Mouse (Mus musculus) gastrocnemius, postnatal 4 days (tissue): ENCODE results near the gene Igf1r. TPM values are rescaled to one million over a fixed set of nuclear protein-coding genes. Genes with fewer than 3 reads are reported as not detected.
A peak's percentile ranks its signal among the peaks of the same experiment; 100 is the strongest.

ENCODE experiments used
- DNase-seq, 2 experiments: peaks; one replicate each; pipeline ENCODE4 v3.0.0; 2021 to 2022; ENCODE audit warnings: low spot score in 2 of 2, mixed read lengths in 2 of 2
- total RNA-seq, 2 experiments: library from RNA; stranded (reverse); gene quantifications; 2 replicates each; pipeline ENCODE4 v1.2.3; 2021

Igf1r gene
- total RNA-seq, 2 experiments from 2014 or later = 40.6 to 41.0 TPM

DNA sequence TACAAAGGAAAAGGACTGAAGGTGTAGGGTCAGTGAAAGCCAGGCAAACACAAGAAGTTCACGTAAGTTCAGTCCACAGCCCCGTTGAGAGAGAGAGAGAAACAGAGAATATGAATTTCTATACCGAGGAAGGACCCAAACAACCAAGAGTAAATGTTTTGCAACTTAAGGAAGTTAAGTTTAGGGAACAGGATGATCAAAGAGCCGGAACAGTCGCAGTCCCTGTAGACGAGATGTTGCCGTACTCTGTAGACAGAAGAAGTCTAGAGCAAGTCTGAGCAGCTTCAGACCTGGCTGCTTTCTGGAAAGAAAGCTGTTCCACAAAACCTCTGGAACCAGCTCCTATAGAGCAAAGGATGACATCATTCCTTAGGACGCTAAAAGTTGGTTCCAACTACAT, 160.0 kb downstream of the Igf1r start:
- DNase-seq = no peak

DNA sequence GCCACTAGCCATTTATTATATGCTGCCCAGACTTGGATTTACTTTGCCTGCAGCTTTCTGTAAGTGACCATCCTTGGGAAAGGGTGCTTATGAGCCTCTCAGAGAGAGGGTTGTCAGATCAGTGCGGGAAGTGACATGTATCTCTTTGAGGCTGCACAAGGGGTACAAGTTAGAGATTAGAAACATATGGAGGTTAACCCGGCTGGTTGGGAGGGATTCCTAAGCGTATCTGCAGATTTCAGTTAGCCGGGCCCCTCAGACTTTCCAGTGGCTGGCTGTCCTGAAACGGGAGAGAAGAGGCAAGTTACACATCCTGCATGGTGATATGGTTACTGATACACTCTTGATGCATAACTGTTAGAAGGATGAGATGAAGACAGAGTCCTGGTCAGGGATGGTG, 161.7 kb downstream of the Igf1r start:
- DNase-seq = no peak

DNA sequence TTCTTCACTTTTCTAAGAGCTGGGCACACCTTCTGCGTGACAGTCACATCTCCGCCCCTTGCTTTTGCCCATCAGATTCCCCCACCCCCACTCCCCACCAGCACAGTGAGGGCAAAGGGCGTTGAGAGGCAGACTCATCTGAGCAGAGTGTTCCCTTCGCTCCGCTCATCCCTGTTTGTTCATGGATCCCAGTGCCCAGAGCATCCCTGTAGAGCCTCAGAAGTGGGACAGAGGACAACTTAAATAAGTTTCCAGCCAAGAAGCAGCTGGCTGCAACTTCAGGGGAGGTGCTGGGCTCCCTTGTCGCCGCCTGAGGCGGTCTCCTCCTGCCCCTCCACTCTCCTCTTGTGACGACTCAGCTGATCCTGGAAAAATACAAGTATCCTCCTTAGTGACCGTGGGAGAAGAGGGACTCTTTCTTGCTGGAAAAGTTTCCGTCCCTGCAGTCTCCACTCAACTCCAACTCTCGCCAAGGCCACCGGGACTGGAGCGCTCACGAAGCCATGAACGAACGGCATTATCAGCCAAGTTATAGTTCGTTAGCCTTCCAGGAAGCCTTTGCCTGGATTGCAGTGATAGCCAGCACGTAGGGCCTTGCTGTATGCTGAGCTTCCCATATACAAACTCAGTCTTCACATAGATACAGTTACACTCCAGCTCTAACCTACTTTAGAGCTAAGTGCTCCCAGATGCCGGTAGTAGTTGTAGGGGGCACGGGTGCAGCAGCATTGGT, 162.5 kb downstream of the Igf1r start:
- DNase-seq = no peak

DNA sequence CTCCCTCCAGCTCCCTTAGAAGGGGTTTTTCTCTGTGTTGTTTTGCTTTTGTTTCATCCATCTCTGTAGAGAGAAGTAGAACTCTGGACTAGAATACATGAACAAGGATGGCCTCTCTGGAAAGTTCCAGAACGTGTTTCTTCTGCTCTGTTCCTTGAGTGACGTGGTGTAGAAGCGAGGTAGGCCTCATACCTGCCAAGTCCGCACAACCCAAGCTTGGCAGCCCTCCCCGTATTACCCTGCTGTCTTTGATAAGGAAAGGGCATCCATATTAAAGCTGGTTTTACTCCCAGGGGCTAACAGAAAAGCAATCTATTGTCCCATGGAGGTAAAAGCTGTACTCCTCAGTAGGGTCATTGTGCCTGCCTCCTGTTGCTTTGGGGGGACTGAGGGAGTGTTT, 164.9 kb downstream of the Igf1r start:
- DNase-seq = no peak

DNA sequence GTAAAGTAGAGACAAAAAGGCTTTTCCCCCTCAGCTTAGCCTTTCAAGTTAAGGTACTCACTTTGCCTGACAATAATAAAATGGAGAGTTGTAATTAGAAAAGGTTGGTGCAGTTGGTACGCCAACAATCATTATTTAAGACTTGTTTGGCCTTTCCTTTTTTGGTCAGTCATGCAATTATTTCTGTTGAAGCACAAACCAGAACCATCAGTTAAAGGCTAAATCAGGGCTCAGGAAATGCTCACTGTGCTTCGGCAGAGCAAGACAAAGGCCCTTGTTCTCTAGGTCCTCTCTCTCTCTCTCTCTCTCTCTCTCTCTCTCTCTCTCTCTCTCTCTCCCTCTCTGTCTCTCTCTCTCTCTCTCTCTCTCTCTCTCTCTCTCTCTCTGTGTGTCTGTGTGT, 165.4 kb downstream of the Igf1r start:
- DNase-seq = no peak

DNA sequence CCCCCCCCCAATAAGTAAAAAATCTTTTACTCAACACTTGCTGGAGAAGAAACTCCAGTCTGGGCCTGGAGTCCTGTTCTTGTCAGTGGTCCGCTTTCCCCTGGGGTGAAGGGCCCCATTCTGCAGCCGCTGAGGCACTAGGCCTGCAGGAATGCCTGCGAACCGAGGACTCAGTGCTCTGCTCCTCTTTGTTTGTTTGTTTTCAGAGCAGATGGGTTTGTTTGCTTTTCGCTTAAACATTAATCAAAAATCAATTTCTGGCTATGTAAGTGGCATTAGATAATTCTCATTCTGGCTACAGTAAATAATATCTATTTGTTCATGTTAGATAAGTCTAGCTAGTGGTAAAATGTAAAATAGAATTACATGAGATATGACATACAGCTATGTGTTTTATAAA, 167.0 kb downstream of the Igf1r start:
- no peak for DNase-seq

DNA sequence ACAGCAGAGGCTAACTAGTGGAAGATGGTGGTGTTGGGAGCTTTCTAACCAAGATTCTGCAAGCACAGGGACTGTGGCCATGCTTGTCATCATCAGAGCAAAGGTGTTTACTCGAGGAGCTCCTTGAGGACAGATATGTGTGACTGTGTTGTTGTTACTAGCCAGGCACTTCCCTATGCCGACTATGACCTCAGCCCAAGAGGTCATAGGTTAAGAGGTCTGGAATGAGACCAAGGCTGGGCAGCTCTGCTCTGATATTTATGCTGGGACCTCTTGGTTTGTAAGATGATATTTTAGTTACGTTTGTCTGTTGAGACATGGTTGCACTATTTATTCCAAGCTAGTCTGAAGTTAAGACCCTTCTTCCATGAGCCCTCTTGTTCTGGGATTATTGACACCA, 169.8 kb downstream of the Igf1r start:
- no peak for DNase-seq

DNA sequence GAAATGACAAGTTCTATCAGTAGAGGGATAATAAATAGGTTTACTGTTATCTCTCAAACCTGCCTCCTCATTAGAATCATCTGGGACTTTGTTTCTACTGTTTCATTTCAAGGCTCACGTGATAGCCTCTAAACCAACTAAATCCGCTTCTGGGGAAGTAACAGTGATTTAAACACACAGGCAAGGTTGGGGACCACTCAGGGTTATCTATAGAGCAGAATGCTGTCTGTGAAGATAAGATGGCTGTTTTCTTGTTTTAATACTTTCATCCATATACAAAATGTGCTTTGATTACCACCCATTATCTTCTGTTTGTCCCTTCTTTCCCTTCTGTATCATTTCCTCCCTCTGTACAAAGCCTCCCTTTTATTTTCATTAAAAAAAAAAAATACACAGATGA, 172.7 kb downstream of the Igf1r start:
- DNase-seq = no peak

DNA sequence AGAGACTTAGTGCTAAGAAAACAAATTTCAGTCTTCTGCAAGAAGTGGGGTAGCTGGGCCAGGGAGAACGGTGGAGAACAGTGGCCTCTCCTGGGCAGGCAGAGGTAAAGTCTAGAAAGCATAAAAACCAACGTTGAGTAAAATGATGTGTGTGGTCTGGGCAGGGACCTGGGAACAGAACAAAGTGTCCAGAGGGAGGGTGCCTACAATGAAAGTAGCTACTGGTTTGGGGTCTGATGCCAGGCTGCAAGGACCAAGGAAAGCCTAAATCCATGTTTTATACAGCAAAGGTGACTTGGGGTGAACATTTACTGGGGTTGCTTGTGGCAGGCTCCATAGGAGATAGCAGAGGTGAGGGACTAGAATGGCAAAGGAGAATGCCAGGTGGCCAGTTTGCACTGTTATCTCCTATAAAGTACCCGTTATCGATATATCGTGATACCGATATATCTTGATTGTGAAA, 175.2 kb downstream of the Igf1r start:
- peak in 1 of 2 experiments; percentile 41 for DNase-seq

DNA sequence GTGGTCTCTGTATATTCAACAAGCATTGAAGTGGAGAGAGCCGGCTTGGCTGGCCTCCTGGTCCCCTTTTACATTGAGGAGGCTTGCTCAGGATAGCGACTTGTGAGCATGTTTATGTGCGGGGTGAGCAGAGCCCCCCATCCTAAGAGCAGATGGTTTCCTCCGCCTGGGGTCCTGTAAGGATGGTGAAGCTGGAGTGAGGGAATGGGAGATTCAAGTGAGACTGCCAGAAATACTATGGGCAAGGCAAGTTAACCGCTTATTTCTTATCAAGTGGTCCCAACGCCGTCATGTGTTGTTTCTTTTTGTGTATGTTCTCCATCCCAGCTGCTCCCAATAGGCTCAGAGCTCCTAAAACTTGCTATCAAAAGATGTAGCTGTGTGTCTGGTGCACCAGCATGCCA, 175.6 kb downstream of the Igf1r start:
- no peak for DNase-seq

DNA sequence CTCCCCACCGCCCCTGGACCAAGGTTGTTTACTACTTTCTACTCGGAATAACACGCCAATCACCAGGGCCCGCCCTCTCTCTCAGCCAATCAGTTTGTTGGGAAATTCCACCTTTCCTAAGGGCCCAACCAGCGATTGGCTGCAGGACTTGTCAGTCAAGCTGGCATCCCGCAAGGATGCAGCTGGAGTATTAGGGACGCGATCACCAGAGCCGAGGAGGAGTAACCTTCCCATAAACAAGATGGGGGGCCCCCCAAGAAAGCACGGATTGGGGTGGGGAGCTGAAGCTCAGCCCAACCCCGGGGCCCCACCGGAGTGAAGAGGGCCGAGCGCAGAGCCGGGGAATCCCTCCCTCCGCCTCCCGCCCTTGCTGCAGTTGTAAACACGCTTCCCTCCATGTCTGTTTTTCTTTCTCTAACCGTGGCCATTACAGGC, 176.5 kb downstream of the Igf1r start:
- DNase-seq = peak; percentile 91 to 98

DNA sequence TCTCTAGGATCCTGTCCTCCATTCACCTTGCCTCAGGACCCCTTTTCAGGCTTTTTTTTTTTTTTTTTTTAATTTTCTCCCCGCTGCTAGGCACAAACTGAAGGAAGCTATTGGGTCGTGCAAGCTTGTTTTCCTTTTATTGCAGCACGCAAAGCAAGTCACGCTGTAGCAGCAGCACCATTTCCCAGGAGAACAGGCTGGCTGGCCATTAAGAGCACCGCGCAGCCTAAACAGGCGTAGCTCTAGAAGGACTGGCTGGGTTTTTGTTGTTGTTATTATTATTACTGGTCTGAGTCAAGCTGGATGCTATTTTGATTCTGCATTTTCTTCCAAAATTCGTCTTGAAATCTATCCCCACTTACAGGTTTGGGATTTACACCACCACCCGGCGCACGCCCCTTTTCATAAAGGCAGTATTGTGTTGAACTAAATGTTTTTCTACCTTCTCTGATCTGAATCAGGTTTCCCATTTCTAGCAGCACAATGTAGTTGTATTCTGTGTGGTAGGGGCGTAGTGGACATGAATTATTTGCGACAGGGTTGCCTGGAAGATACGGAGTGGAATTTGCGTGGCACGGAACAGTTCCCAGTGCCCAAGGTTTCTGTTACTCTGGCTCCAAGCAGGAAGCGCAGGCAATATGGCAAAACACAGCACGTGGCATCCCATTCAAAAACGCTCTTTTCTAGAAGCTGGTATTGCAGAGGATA, 177.1 kb downstream of the Igf1r start:
- DNase-seq = peak; percentile 62 to 86

DNA sequence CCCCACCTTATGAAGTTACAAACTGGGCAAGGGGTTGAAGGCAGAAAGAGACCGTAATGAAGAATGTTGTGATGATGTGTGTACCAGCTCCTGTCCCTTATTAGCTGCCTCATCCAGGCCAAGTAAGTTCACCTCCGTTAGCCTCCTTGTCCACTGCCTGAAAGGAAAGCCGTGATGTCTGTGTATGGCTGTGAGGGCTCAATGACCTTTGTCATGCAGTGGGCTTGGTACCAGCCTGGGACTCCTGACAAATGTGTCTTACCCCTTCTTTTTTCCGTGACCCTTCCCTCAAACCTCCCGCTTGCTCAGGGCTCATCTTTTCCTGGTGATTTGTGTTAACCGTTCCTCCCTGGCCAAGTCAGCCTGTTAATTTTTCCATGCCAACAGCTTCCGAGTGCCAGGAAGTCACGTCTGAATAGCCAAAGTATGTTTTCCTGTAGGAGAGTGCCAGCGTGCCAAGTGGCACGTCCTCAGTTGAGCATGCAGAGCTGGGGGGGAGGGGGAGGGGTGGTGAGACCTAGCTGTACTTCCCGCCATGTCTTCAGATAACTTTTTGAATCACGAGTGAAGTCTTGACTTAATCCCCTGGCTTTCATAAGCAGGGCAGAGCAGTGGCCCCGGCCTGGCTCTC, 178.4 kb downstream of the Igf1r start:
- no peak for DNase-seq

DNA sequence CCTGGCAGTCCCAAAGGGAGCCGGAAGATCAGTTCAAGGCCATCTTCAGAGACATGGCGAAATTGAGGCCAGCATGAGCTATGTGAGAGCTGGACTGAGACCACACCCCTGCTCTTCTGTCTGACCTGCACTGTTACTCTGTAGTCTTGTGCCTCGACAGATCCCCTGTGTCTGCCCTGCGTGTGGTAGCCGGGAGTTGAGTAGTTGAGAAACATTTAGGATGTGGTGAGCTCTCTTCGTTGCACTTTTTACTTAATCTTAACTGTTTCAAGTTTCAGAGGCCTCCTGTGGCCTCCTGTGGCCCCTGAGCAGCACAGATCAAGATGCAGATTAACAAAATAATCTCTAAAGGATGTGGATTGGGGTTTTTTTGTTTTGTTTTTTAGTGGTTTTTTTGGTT, 181.1 kb downstream of the Igf1r start:
- no peak for DNase-seq

DNA sequence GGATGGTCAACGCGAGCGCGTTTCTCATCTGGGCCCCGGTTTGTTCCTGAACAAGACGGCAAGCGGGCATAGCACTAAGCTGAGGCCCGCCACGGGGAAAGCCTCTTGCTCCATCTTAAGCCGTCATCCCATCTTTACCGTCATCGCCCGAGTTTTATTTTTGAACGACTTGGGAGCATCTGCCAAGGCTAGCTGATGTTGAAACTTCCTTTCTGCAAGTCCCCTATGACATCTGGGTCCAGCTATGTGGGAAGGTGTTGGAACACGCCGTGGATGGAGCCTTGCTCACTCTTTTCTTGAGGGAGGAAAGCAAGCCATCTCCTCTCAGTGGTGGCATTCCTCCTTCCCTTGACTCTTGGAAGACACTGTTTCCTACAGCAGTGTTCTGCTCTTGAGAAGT, 182.3 kb downstream of the Igf1r start:
- no peak for DNase-seq

DNA sequence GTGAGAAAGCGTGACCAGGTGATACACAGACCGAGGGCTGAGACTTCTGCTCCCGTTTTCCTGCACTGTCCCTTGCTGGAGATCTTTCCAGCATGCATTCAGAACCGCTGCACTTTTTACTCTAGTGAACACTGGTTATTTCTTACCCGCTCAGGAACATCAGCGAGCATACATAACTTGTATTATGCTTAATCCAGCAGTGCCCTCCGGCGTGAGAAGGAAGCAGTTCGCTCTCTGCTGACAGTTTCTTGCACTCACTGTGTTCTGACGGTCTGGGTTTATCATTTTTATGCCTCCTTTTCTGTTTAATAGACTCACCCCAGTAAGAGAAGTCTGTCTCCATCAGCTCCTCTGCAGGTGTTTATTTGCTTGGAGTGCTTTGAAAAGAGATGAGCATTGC, 183.4 kb downstream of the Igf1r start:
- DNase-seq = no peak

DNA sequence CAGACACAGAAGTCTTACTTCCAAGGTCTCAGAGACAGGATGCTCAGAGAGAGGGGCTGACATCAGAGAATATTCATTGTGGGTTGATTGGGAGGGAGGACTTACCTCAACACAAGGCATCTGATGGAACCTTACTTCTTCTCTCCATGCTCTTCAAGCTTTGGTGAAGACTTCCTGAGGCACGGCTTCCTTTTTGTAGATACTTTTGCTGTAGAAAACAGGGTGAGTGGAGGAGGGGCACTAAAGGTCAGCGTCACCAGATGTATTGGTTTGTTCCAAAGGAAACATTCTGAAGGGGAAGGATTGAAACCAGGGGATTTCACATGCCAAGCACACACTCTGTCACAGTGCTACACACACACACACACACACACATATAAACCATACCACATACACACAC, 186.8 kb downstream of the Igf1r start:
- DNase-seq = no peak

DNA sequence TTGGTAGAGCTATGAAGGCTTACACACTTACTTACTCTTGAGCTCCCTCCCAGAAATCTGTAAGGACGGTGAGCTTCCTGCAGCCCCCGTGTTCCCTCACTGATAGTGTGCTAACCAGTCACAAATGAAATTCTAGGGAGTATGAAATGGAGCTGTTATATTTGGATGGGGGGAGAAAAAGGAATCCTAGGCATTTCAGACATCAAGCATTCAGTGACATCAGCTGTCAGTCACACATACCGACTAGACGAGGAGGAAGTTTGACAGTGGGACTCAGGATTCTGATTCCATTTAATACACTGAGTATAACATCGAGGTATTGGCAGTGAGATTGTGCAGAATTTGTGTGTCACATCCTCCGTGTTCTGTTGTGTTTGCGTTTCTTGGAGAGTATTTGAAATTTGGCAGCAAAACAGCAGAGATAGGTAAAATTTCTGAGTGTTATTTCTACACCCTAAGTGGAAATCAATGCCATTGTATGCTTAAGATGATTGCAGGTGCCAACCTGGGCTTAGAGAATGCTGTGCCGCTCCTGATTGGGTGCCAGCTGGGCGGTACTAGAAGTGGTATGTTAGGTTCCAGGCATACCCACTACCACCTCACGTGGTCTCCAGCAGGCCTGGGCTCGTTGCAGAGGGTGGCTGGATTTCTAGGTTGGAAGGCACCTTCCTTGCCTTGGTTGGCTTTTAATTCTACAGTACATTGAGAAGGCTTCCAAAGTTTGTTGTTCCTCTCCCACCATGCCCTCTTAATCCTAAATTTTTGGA, 187.6 kb downstream of the Igf1r start:
- DNase-seq = no peak

DNA sequence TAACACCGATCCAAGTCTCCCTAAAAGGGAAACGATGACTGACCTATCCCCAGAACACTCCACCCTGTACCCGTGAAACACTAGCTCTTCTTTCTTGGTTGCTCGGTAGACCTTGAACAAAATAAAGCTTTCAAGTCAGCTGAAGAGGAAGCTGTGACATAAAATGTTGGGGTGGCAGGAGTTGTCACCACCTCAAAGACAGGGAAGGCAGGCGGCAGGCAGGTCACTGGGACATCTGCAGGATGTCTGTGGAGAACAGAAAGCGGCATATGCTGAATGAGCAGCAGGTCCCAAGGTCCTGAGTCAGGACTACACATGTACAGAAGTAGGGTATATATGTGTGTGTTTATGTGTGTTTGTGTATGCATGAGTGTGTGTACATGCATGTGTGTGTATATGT, 191.6 kb downstream of the Igf1r start:
- DNase-seq = no peak

DNA sequence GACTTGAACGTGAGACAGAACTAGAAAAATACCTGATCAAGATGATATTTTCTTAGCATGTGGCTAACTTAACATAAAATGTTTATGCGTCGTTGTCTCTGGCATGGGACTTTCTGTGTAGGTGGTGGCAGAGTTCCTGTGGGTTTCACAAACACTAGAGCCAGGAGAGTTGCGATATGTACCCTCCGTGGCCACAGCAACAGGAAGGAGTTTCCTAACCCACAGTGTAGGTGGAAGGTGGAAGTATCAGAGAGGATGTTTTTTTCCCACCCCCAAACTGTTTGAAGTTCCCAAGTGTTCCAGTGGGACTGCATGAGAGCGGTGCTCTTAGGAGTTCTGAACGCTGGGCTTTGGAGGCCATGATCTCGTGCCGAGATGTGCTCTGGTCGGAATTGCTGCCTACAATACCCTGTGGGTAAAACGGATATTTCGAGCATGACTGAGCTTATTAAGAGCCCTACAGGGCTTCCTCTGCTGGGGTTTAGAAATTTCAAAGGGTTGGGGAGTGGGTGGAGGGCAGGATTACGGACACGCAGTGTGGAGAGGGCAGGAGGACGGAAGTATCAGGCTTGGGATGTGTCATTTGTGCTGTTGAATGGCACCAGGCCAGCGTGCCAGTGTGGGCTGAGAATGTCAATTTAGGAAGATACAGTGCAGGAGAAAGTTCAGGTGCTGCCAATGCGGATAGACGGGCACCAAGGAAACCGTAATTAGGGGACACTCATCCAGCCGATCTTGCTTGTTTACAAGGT, 195.8 kb downstream of the Igf1r start:
- no peak for DNase-seq

DNA sequence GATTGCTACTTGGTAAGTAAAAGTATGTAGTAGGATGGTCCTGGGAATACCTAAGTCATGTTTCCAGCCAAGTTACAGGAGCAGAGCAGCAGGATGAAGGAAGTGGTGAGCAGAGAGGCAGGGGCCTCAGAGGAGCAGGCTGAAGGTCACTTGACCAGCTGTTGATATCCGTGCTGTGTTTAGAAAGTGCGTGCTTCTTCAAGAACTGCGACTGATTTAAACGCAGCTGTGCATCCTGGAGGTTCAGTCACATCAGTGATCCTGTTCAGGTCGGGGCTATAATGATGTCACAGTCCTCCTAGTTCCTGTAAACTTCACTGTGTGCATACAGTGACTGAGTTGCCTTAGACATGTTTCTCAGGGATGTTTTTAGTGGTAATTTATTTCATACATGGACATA, 199.3 kb downstream of the Igf1r start:
- no peak for DNase-seq
